11 mouse cellular contexts compared by ENCODE assay signal in the genomic region with DNA sequence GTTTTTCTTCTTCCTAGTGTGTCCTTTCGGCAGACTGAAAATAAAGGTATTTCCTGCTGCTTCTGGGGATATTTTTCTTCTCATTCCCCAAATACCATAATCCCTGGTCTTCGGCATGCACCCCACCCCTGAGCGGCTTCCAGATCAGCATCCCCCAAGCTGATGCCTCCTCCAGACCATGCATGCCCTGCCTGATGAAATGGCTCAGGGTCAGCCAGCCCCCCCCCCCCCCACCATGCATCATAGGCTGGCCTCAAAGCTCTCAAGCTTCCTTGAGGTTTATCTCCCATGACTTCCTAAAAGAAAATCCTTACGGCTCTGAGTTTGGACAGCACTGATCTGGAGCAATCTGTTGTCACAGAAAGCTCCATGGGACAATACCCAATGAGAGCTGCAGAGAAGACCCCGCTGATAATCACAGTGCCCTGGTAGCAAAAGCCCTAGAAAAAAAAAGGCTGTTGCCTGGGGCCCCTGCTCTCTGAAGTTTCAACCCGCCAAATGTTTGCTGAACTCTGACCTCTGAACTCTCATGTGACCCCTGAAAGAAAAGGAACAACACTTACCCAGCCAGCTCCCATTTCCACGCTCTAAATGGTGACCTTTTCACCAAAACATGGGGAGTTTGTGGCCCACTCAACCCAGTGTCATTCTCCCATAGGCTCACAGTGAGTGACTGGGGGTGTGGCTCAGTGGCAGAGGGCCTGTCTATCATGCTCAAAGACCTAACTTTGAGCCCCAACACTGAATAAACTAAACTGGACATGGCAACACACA. TPM values are rescaled to one million over a fixed set of nuclear protein-coding genes. Genes with fewer than 3 reads are reported as not detected.
A peak's percentile ranks its signal among the peaks of the same experiment; 100 is the strongest.
DNase-seq lines count a peak whose midpoint lies in the region; ATAC-seq lines count a peak whose summit lies in the region.
"Had no signal": no experiment of that assay in that cellular context is flagged by ENCODE, and none has a peak within 500 bp of the region (broad histone marks: within the 10 kb centered on the region; RNA-seq: fewer than 3 reads in every experiment).

No protein-coding gene starts in this region.

- no peak overlapping the region for H3K9ac ChIP-seq in kidney, embryonic 14.5 days (ENCODE audit: low read depth, low read length)
- H3K9ac ChIP-seq in embryonic facial prominence, embryonic 11.5 days (replicated peaks; ENCODE audit: low read length) = no peak overlapping the region; the same call in 1 of the 2 replicates
- H3K9ac ChIP-seq in neural tube, embryonic 15.5 days (replicated peaks) = no peak overlapping the region
- H3K9ac ChIP-seq: embryonic facial prominence, embryonic 15.5 days had no signal

- no peaks in the 10 kb centered on the region for H3K36me3 ChIP-seq in kidney, embryonic 14.5 days (ENCODE audit: control insufficient read depth, insufficient read depth, low read length)
- H3K36me3 ChIP-seq in embryonic facial prominence, embryonic 11.5 days (replicated peaks; ENCODE audit: control insufficient read depth, insufficient read depth, low read depth, low read length) = no peaks in the 10 kb centered on the region
- no peaks in the 10 kb centered on the region for H3K36me3 ChIP-seq in limb, embryonic 10.5 days
- H3K36me3 ChIP-seq in neural tube, embryonic 15.5 days = peaks cover 5% of the 10 kb centered on the region; the same call in 1 of the 2 replicates
- H3K36me3 ChIP-seq: embryonic facial prominence, embryonic 15.5 days had no signal

- H3K27ac ChIP-seq in kidney, embryonic 14.5 days (ENCODE audit: low read depth, low read length) = 0 out of 2 replicates have a peak overlapping the region, but pooled peaks have one; percentile 26
- H3K27ac ChIP-seq in embryonic facial prominence, embryonic 11.5 days (replicated peaks; ENCODE audit: low read depth, low read length) = no peak overlapping the region
- peak overlapping the region; percentile 59; the same call in 1 of the 2 replicates for H3K27ac ChIP-seq in limb, embryonic 10.5 days
- peak overlapping the region; percentile 42; the same call in 1 of the 2 replicates for H3K27ac ChIP-seq in neural tube, embryonic 15.5 days (replicated peaks)
- H3K27ac ChIP-seq: embryonic facial prominence, embryonic 15.5 days had no signal

- H3K9me3 ChIP-seq in kidney, embryonic 14.5 days (ENCODE audit: control insufficient read depth, low read length) = no peaks in the 10 kb centered on the region; the same call in 1 of the 2 replicates
- H3K9me3 ChIP-seq in embryonic facial prominence, embryonic 11.5 days (replicated peaks; ENCODE audit: control insufficient read depth, low read length) = no peaks in the 10 kb centered on the region
- no peaks in the 10 kb centered on the region; the same call in 1 of the 2 replicates for H3K9me3 ChIP-seq in limb, embryonic 10.5 days (replicated peaks)
- no peaks in the 10 kb centered on the region; the same call in 1 of the 2 replicates for H3K9me3 ChIP-seq in neural tube, embryonic 15.5 days (replicated peaks)
- H3K9me3 ChIP-seq: embryonic facial prominence, embryonic 15.5 days had no signal

- peaks cover 48% of the 10 kb centered on the region for H3K4me1 ChIP-seq in kidney, embryonic 14.5 days (ENCODE audit: control insufficient read depth, insufficient read depth, low read length)
- no peaks in the 10 kb centered on the region; the same call in 1 of the 2 replicates for H3K4me1 ChIP-seq in embryonic facial prominence, embryonic 11.5 days (ENCODE audit: control insufficient read depth, insufficient read depth, low read length)
- H3K4me1 ChIP-seq in limb, embryonic 10.5 days = peaks cover 49% of the 10 kb centered on the region
- H3K4me1 ChIP-seq in neural tube, embryonic 15.5 days = peaks cover 67% of the 10 kb centered on the region

- 12% methylated on average over 7 of the region's 7 CpGs for WGBS in kidney, embryonic 14.5 days
- 18% methylated on average over 7 of the region's 7 CpGs for WGBS in embryonic facial prominence, embryonic 11.5 days
- WGBS in limb, embryonic 10.5 days = 44% methylated on average over 7 of the region's 7 CpGs
- WGBS in neural tube, embryonic 15.5 days = 30% methylated on average over 7 of the region's 7 CpGs

- H3K27me3 ChIP-seq in kidney, embryonic 14.5 days (ENCODE audit: control insufficient read depth, insufficient read depth, low read length) = no peaks in the 10 kb centered on the region
- no peaks in the 10 kb centered on the region for H3K27me3 ChIP-seq in embryonic facial prominence, embryonic 11.5 days (ENCODE audit: control insufficient read depth, insufficient read depth, low read length)
- H3K27me3 ChIP-seq in limb, embryonic 10.5 days (ENCODE audit: low read depth, poor library complexity, severe bottlenecking) = no peaks in the 10 kb centered on the region
- no peaks in the 10 kb centered on the region for H3K27me3 ChIP-seq in neural tube, embryonic 15.5 days (replicated peaks)
- H3K27me3 ChIP-seq: embryonic facial prominence, embryonic 15.5 days had no signal

- H3K4me3 ChIP-seq in kidney, embryonic 14.5 days (ENCODE audit: low read length) = no peak overlapping the region
- no peak overlapping the region for H3K4me3 ChIP-seq in embryonic facial prominence, embryonic 11.5 days (ENCODE audit: low read depth, low read length)
- H3K4me3 ChIP-seq in limb, embryonic 10.5 days = no peak overlapping the region
- H3K4me3 ChIP-seq in neural tube, embryonic 15.5 days (replicated peaks) = no peak overlapping the region
- H3K4me3 ChIP-seq: embryonic facial prominence, embryonic 15.5 days had no signal

- H3K4me2 ChIP-seq in kidney, embryonic 14.5 days (replicated peaks; ENCODE audit: low read depth, low read length) = no peak overlapping the region
- H3K4me2 ChIP-seq in embryonic facial prominence, embryonic 11.5 days (ENCODE audit: low read depth, low read length) = no peak overlapping the region
- no peak overlapping the region for H3K4me2 ChIP-seq in neural tube, embryonic 15.5 days
- H3K4me2 ChIP-seq: embryonic facial prominence, embryonic 15.5 days had no signal

- ATAC-seq in kidney, embryonic 14.5 days (ENCODE audit: low FRiP score, low TSS enrichment) = peak; percentile 67
- ATAC-seq in embryonic facial prominence, embryonic 11.5 days (replicated peaks; ENCODE audit: insufficient number of reproducible peaks, low FRiP score, low TSS enrichment, low read depth) = peak; percentile 57; the same call in 1 of the 2 replicates
- no peak for ATAC-seq in neural tube, embryonic 15.5 days (ENCODE audit: low FRiP score)

- DNase-seq in kidney, postnatal 25 days = no peak
- DNase-seq in embryonic facial prominence, embryonic 11.5 days (ENCODE audit: low spot score) = no peak
- no peak for DNase-seq in limb, embryonic 10.5 days (ENCODE audit: low spot score)
- DNase-seq in gastrocnemius, postnatal 14 days = no peak
- DNase-seq in urinary bladder, postnatal 14 days (ENCODE audit: low spot score) = no peak
- DNase-seq: adrenal gland, postnatal 14 days; cerebellum, adult 18-20 months; thymus, adult 18-20 months had no signal

- intact Hi-C loops in gastrocnemius, postnatal 14 days (cut with DNase I; ENCODE audit: low total_unique reads) = no loop called here

RNA-seq across cellular contexts. Expression of a gene that starts 43.8 kb away (rescaled TPM):
- polyA plus RNA-seq in kidney, embryonic 14.5 days (2014; fragmentation: Nextera tagmentation; extraction: Ambion mirVana) = 40.8 and 49.2 TPM in 2 replicates
- 21.6 and 26.2 TPM in 2 replicates for polyA plus RNA-seq in embryonic facial prominence, embryonic 11.5 days (2014; fragmentation: Nextera tagmentation; extraction: Ambion mirVana)
- polyA plus RNA-seq in limb, embryonic 10.5 days (2016; fragmentation: Nextera tagmentation; extraction: Ambion mirVana) = 9.9 and 13.4 TPM in 2 replicates
- polyA plus RNA-seq in neural tube, embryonic 15.5 days (2015; fragmentation: Nextera tagmentation; extraction: Ambion mirVana) = 22.0 and 29.3 TPM in 2 replicates
- total RNA-seq in gastrocnemius, postnatal 14 days (2021) = 10 to 100 TPM in 1 of 2 experiments, 1 to 10 TPM in 1; 9.7 to 11.4 TPM
